18 mouse cellular contexts compared by ENCODE assay signal in genomic region chr9:57233767-57234166, GRCm38 (mm10). TPM values are rescaled to one million over a fixed set of nuclear protein-coding genes. Genes with fewer than 3 reads are reported as not detected.
DNase-seq lines count a peak whose midpoint lies in the region; ATAC-seq lines count a peak whose summit lies in the region.
"Had no signal": no experiment of that assay in that cellular context is flagged by ENCODE, and none has a peak within 500 bp of the region (broad histone marks: within the 10 kb centered on the region; RNA-seq: fewer than 3 reads in every experiment).

No protein-coding gene starts in this region.

- ATAC-seq in granulocyte monocyte progenitor cell, adult 5-6 weeks (replicated peaks; ENCODE audit: poor library complexity, severe bottlenecking) = peak; percentile 94
- ATAC-seq: hindbrain, embryonic 16.5 days; intestine, postnatal 0 days had no signal

- DNase-seq in lung, postnatal 25 days (ENCODE audit: low spot score) = peak; percentile 29
- DNase-seq in lung, postnatal 4 days = no peak
- DNase-seq in Muller cell, postnatal 12 days (ENCODE audit: inconsistent ontology term) = peak; percentile 14
- DNase-seq in adrenal gland, postnatal 4 days (ENCODE audit: low spot score in 2 of 2) = no peak
- no peak for DNase-seq in urinary bladder, adult 18-20 months (ENCODE audit: low spot score in 2 of 2)
- DNase-seq in ovary, postnatal 36 days (ENCODE audit: low spot score) = no peak
- DNase-seq: adrenal gland, adult 2 months; cerebellum, postnatal 14 days; gastrocnemius, adult 2 months; heart, postnatal 4 days; retina, postnatal 1 day; thymus, adult 18-20 months had no signal

RNA-seq across cellular contexts. Expression of gene Trcg1, which starts 2.6 kb away (rescaled TPM):
- total RNA-seq in granulocyte monocyte progenitor cell, adult 5-6 weeks (2014; fragmentation: Nextera tagmentation) = not detected in 2 replicates
- total RNA-seq in granulocyte monocyte progenitor cell, adult 5-6 weeks (2017) = not detected in 2 replicates
- total RNA-seq in adrenal gland, postnatal 4 days (2021) = not detected
- total RNA-seq: adrenal gland, adult 2 months; ES-E14; gastrocnemius, adult 2 months; heart, postnatal 4 days; layer of hippocampus, adult 18-20 months; left cerebral cortex, postnatal 25 days had no signal

RNA-seq across cellular contexts. Expression of gene 1700017B05Rik, which starts 28.6 kb away (rescaled TPM):
- 38.6 and 43.6 TPM in 2 replicates for total RNA-seq in granulocyte monocyte progenitor cell, adult 5-6 weeks (2014; fragmentation: Nextera tagmentation)
- total RNA-seq in granulocyte monocyte progenitor cell, adult 5-6 weeks (2017) = 18.9 and 20.0 TPM in 2 replicates
- total RNA-seq in adrenal gland, postnatal 4 days (2021) = 10 to 100 TPM; 73.3 to 79.1 TPM

Comparison
In these comparisons a context has a peak if more than half of its experiments do, and no peak if none do; other contexts are left out.
1. DNase-seq: peak in lung, postnatal 25 days (single experiment) and Muller cell, postnatal 12 days (single experiment); none in lung, postnatal 4 days (0 of 2), adrenal gland, postnatal 4 days (0 of 2), urinary bladder, adult 18-20 months (0 of 2) and ovary, postnatal 36 days (single experiment).